Mouse (Mus musculus) urinary bladder, adult 18-20 months (tissue): ENCODE results near the gene Gm2431.

ENCODE experiments used
- DNase-seq, 2 experiments: peaks; one replicate each; pipeline ENCODE4 v3.0.0; 2022; ENCODE audit warnings: low spot score in 2 of 2, mixed read lengths in 2 of 2

Gm2431 gene

GRCm38 (mm10) chr7:142211559-142211958 lies 46.6 kb downstream of the Gm2431 start, which contains the start of gene Gm7579:
Gene Gm7579 (plus strand): TSS chr7:142211859.
- DNase-seq = no peak
